Mouse (Mus musculus) kidney, postnatal 14 days (tissue): Measurements from ENCODE around the gene Bap1.

Source experiments
- DNase-seq: peaks from one replicate; pipeline ENCODE4 v3.0.0; 2022; ENCODE audit warnings: mixed read lengths

Bap1 gene

GRCm38 (mm10) chr14:31233996-31234591, 17.2 kb upstream of the Bap1 start:
- DNase-seq: peak; percentile 85

GRCm38 (mm10) chr14:31237101-31237882, 14.0 kb upstream of the Bap1 start:
- no peak for DNase-seq

- DNase-seq: no peak
Observed at GRCm38 (mm10) chr14:31240528-31240927, 10.7 kb upstream of the Bap1 start.

GRCm38 (mm10) chr14:31244777-31245176, 6.5 kb upstream of the Bap1 start:
- DNase-seq: no peak

- no peak for DNase-seq
Observed at GRCm38 (mm10) chr14:31245946-31246345, 5.3 kb upstream of the Bap1 start.

GRCm38 (mm10) chr14:31248396-31248795, 2.9 kb upstream of the Bap1 start:
- DNase-seq: no peak

GRCm38 (mm10) chr14:31250222-31251083, 797 bp upstream of the Bap1 start:
- DNase-seq: no peak

- no peak for DNase-seq
Observed at GRCm38 (mm10) chr14:31251626-31252025, 376 bp downstream of the Bap1 start.

GRCm38 (mm10) chr14:31252091-31252490, 841 bp downstream of the Bap1 start:
- no peak for DNase-seq

- peak; percentile 64 for DNase-seq
Observed at GRCm38 (mm10) chr14:31258476-31259050, 7.3 kb downstream of the Bap1 start.

GRCm38 (mm10) chr14:31260374-31260773, 9.1 kb downstream of the Bap1 start:
- DNase-seq: no peak

- no peak for DNase-seq
Observed at GRCm38 (mm10) chr14:31260932-31261331, 9.7 kb downstream of the Bap1 start.

GRCm38 (mm10) chr14:31267649-31268048, 16.4 kb downstream of the Bap1 start:
- DNase-seq: no peak

- no peak for DNase-seq
Observed at GRCm38 (mm10) chr14:31268301-31269001, 17.2 kb downstream of the Bap1 start.

GRCm38 (mm10) chr14:31269456-31270100, 18.3 kb downstream of the Bap1 start:
- DNase-seq: peak; percentile 65

GRCm38 (mm10) chr14:31271121-31271520, 19.9 kb downstream of the Bap1 start:
- DNase-seq: no peak

- DNase-seq: peak; percentile 81
Observed at GRCm38 (mm10) chr14:31272164-31272563, 20.9 kb downstream of the Bap1 start.

- DNase-seq: no peak
Observed at GRCm38 (mm10) chr14:31285728-31286127, 34.5 kb downstream of the Bap1 start.
